Mouse (Mus musculus) myocyte (in vitro differentiated cells): ENCODE data around the gene Sec14l1.

ENCODE experiments used
- CEBPB ChIP-seq: IDR thresholded peaks from 2 replicates; pipeline ENCODE4 v1.6.1; 2011; ENCODE audit warnings: mild to moderate bottlenecking, moderate library complexity; ENCODE audit not compliant: poor library complexity, insufficient read depth, severe bottlenecking
- E2F4 ChIP-seq: IDR thresholded peaks from one replicate; pipeline ENCODE4 v1.6.1; 2011; ENCODE audit warnings: mild to moderate bottlenecking, control low read depth, moderate library complexity; ENCODE audit not compliant: insufficient read depth
- MAX ChIP-seq: IDR thresholded peaks from one replicate; pipeline ENCODE4 v1.6.1; 2011; ENCODE audit warnings: low read depth, mild to moderate bottlenecking, control low read depth
- MYOD1 ChIP-seq, 3 experiments: IDR thresholded peaks; one replicate each; pipeline ENCODE4 v1.6.1; 2011; ENCODE audit warnings: control low read depth in 2 of 3, low read depth in 2 of 3, mild to moderate bottlenecking in 2 of 3, moderate library complexity in 1 of 3; ENCODE audit not compliant: insufficient read length in 2 of 3, control insufficient read depth in 1 of 3
- MYOG ChIP-seq, 3 experiments: IDR thresholded peaks; one replicate each; pipeline ENCODE4 v1.6.1; 2011; ENCODE audit warnings: control low read depth in 2 of 3, low read depth in 2 of 3, mild to moderate bottlenecking in 2 of 3; ENCODE audit not compliant: insufficient read length in 2 of 3, control insufficient read depth in 1 of 3, insufficient read depth in 1 of 3
- POLR2A ChIP-seq: IDR thresholded peaks from one replicate; pipeline ENCODE4 v1.6.1; 2011; ENCODE audit warnings: low read depth, mild to moderate bottlenecking, control low read depth, moderate library complexity; ENCODE audit not compliant: insufficient read length
- POLR2AphosphoS2 ChIP-seq: IDR thresholded peaks from one replicate; pipeline ENCODE4 v1.6.1; 2011; ENCODE audit warnings: low read depth, control low read depth; ENCODE audit not compliant: insufficient read length
- REST ChIP-seq: IDR thresholded peaks from one replicate; pipeline ENCODE4 v1.6.1; 2011; ENCODE audit warnings: mild to moderate bottlenecking, control low read depth, moderate library complexity; ENCODE audit not compliant: insufficient read depth, insufficient read length
- SRF ChIP-seq: IDR thresholded peaks from one replicate; pipeline ENCODE4 v1.6.1; 2011; ENCODE audit warnings: low read depth; ENCODE audit not compliant: control insufficient read depth, insufficient read length
- TCF12 ChIP-seq: IDR thresholded peaks from one replicate; pipeline ENCODE4 v1.6.1; 2011; ENCODE audit warnings: mild to moderate bottlenecking, control low read depth; ENCODE audit not compliant: poor library complexity, insufficient read depth, severe bottlenecking
- USF1 ChIP-seq: IDR thresholded peaks from one replicate; pipeline ENCODE4 v1.6.1; 2011; ENCODE audit warnings: low read depth, mild to moderate bottlenecking, control low read depth, moderate library complexity

DNA sequence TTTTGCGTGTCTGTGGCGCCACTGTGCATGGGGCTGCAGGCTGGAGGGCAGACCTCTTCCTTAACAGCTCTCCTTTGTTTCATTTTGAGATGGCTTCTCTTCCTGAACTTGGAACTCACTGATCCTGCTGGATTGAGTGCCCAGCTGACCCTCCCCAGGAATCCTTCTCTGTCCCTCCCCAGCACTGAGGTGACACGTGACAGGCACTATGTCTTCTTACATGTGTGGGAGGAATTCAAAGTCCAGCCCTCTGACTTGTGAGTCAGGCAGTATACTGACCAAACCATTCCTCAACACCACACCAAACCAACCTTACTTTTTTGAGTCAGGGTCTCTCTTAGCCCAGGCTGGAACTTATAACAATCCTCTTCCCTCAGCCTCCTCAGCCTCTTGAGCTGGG, 16.2 kb upstream of the Sec14l1 start:
- TF ChIP-seq USF1 (peak; percentile 69), POLR2A (no peak), MYOG (IDR thresholded peaks at IDR 0.05; ENCODE audit: control insufficient read depth in 1 of 3, insufficient read depth in 1 of 3, insufficient read length in 2 of 3, low read depth in 2 of 3) (no peak), E2F4 (no peak), CEBPB (no peak), REST (no peak), TCF12 (no peak), SRF (no peak), MAX (no peak), POLR2AphosphoS2 (no peak), MYOD1 (IDR thresholded peaks at IDR 0.05; ENCODE audit: control insufficient read depth in 1 of 3, insufficient read length in 2 of 3, low read depth in 2 of 3) (no peak)
